Mouse (Mus musculus) gastrocnemius, adult 8-10 months (tissue): ENCODE data around the gene Scgb2b7. TPM values are rescaled to one million over a fixed set of nuclear protein-coding genes. Genes with fewer than 3 reads are reported as not detected.
"Not testable (repeated sequence)": the region's sequence is repeated elsewhere in the genome, so short reads cannot be mapped to it uniquely, and the experiment has no call there.

Experiments used
- DNase-seq, 2 experiments: peaks; one replicate each; pipeline ENCODE4 v3.0.0; 2022; ENCODE audit warnings: low spot score in 2 of 2
- total RNA-seq, 4 experiments: library from RNA; stranded (reverse); gene quantifications; 2 replicates each; pipeline ENCODE4 v1.2.4; 2022

The Scgb2b7 gene
- total RNA-seq, result not detected

DNA sequence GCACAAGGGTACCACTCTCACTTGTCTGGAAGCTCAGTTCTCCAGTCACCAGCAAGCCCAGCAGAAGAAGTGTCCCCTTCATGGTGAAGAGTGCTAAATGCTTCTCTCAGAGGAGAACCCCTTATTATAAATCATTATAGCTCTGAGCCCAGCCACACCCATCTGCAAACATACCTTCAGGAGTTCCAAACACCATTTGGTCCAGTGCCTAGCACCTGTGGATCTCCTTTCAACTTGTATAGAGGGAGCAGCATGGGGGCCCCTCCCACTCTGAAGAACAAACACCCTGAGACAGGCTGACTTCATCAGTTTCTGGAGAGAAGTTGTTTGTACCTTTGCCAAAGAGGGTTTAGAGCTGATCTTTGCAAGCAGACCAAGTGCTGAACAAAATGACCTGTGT is at the start of gene Scgb2b7:
Scgb2b7 (minus strand) TSS at position 101 of the 400 bp plus-strand sequence.
- DNase-seq, result not testable (repeated sequence)

DNA sequence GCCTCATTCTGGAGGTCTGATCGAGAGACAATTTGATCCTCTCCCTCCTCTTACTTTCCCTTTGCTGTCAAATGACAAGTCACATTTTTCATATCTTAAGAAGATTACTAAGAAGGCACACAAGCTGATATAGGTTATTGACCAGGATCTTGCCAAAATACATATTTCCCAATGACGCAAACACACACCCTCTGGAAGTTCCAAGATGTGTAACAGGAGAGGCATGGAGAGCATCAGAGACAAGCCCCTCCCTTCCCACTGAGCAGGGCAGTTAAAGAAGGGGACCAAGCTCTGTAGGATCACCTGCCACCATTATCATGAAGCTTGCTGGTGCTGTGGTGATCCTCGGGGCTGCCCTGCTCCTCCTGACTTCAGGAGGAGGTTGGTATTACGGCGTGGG is 6.8 kb upstream of the Scgb2b7 start, which contains the start of gene Scgb1b7:
Scgb1b7 (plus strand) TSS at position 301 of the 400 bp plus-strand sequence.
- not testable (repeated sequence) for DNase-seq

Other genes starting within 250 kb of the Scgb2b7 start
- not detected for gene Scgb1b7, start 6.9 kb upstream of the Scgb2b7 start, total RNA-seq